8 mouse cellular contexts compared by ENCODE assay signal in genomic region chr13:67483625-67484423, GRCm38 (mm10). TPM values are rescaled to one million over a fixed set of nuclear protein-coding genes. Genes with fewer than 3 reads are reported as not detected.
DNase-seq lines count a peak whose midpoint lies in the region; ATAC-seq and TF ChIP-seq lines count a peak whose summit lies in the region.

TSS of gene Zfp874b (minus strand) at chr13:67484258.

- no peaks in the 10 kb centered on the region for H3K9me3 ChIP-seq in erythroblast, embryonic 14.5 days (ENCODE audit: control insufficient read depth, low read length)
- no peaks in the 10 kb centered on the region for H3K9me3 ChIP-seq in heart, embryonic 11.5 days (replicated peaks; ENCODE audit: control insufficient read depth, low read length)
- peaks cover 2% of the 10 kb centered on the region for H3K9me3 ChIP-seq in kidney, embryonic 16.5 days (ENCODE audit: low read length)

- TF ChIP-seq CTCF in C2C12 (IDR thresholded peaks at IDR 0.05; ENCODE audit: control insufficient read depth, insufficient read depth, insufficient read length) = no peak
- no peak for TF ChIP-seq CTCF in brain, embryonic 14.5 days (IDR thresholded peaks at IDR 0.05; ENCODE audit: borderline replicate concordance, extremely low read depth, insufficient read depth, insufficient read length)
- TF ChIP-seq CTCF in liver, adult 2 months (IDR thresholded peaks at IDR 0.05; ENCODE audit: low read depth, low read length) = no peak

- H3ac ChIP-seq in C2C12 (ENCODE audit: control insufficient read depth, insufficient read length, low read depth) (peak within 1 kb of the TSS; percentile 70), myocyte (ENCODE audit: control insufficient read depth, insufficient read length) (peak within 1 kb of the TSS; percentile 51)

- H3K4me2 ChIP-seq in heart, embryonic 11.5 days = peak within 1 kb of the TSS; percentile 80
- peak within 1 kb of the TSS; percentile 56 for H3K4me2 ChIP-seq in kidney, embryonic 16.5 days (replicated peaks; ENCODE audit: low read depth, low read length)
- peak within 1 kb of the TSS; percentile 93 for H3K4me2 ChIP-seq in myocyte (ENCODE audit: low read depth)

- no peaks in the 10 kb centered on the region for H3K79me3 ChIP-seq in C2C12 (ENCODE audit: low read depth)

- DNase-seq in brain, embryonic 14.5 days (ENCODE audit: low read depth) = peak; percentile 96
- DNase-seq in liver, adult 2 months (ENCODE audit: extremely low read depth, low read depth, low spot score) = peak; percentile 99
- peak; percentile 91 for DNase-seq in splenic B cell, adult 2 months (ENCODE audit: low read depth, low spot score)

- H3K79me2 ChIP-seq in C2C12 (ENCODE audit: control insufficient read depth, insufficient read depth) (no peaks in the 10 kb centered on the region), myocyte (ENCODE audit: control insufficient read depth, insufficient read depth) (no peaks in the 10 kb centered on the region)
- peaks cover 5% of the 10 kb centered on the region for H3K79me2 ChIP-seq in liver, adult 2 months (ENCODE audit: control insufficient read depth, insufficient read depth, low read length)

- H3K4me1 ChIP-seq in erythroblast, embryonic 14.5 days (ENCODE audit: control insufficient read depth) = peaks cover 24% of the 10 kb centered on the region
- 0 out of 2 replicates have a peak, but pooled peaks cover 4% of the 10 kb centered on the region for H3K4me1 ChIP-seq in heart, embryonic 11.5 days (ENCODE audit: control insufficient read depth, insufficient read depth, low read length)
- H3K4me1 ChIP-seq in kidney, embryonic 16.5 days (ENCODE audit: insufficient read depth, low read length) = peaks cover 6% of the 10 kb centered on the region; the same call in 1 of the 2 replicates
- peaks cover 5% of the 10 kb centered on the region; the same call in 1 of the 2 replicates for H3K4me1 ChIP-seq in liver, adult 2 months (ENCODE audit: control insufficient read depth, insufficient read depth, low read length)

- H3K27me3 ChIP-seq in C2C12 (ENCODE audit: control insufficient read depth, insufficient read depth, insufficient read length) (no peaks in the 10 kb centered on the region), myocyte (ENCODE audit: control insufficient read depth, insufficient read depth, insufficient read length) (no peaks in the 10 kb centered on the region)
- H3K27me3 ChIP-seq in erythroblast, embryonic 14.5 days (ENCODE audit: control insufficient read depth) = no peaks in the 10 kb centered on the region
- no peaks in the 10 kb centered on the region for H3K27me3 ChIP-seq in heart, embryonic 11.5 days (ENCODE audit: control insufficient read depth, insufficient read depth, low read length)
- H3K27me3 ChIP-seq in kidney, embryonic 16.5 days (ENCODE audit: insufficient read depth, low read length) = no peaks in the 10 kb centered on the region
- H3K27me3 ChIP-seq in liver, adult 2 months (ENCODE audit: control insufficient read depth, insufficient read depth, low read length) = no peaks in the 10 kb centered on the region
- H3K27me3 ChIP-seq in splenic B cell, adult 2 months (ENCODE audit: control insufficient read depth, insufficient read depth, low read length, poor library complexity, severe bottlenecking) = no peaks in the 10 kb centered on the region

- H3K36me3 ChIP-seq in C2C12 (ENCODE audit: control insufficient read depth, insufficient read depth) = no peaks in the 10 kb centered on the region
- H3K36me3 ChIP-seq in erythroblast, embryonic 14.5 days (ENCODE audit: control insufficient read depth) = peaks cover 5% of the 10 kb centered on the region
- H3K36me3 ChIP-seq in heart, embryonic 11.5 days (ENCODE audit: control insufficient read depth, insufficient read depth, low read length) = no peaks in the 10 kb centered on the region
- H3K36me3 ChIP-seq in kidney, embryonic 16.5 days (ENCODE audit: insufficient read depth, low read length) = peaks cover 14% of the 10 kb centered on the region
- peaks cover 10% of the 10 kb centered on the region; the same call in 1 of the 2 replicates for H3K36me3 ChIP-seq in liver, adult 2 months (ENCODE audit: control insufficient read depth, insufficient read depth, low read length)
- H3K36me3 ChIP-seq in myocyte (ENCODE audit: control insufficient read depth, insufficient read depth) = peaks cover 3% of the 10 kb centered on the region
- H3K36me3 ChIP-seq in splenic B cell, adult 2 months (ENCODE audit: control insufficient read depth, insufficient read depth, low read length, poor library complexity, severe bottlenecking) = peaks cover 5% of the 10 kb centered on the region; the same call in 1 of the 2 replicates

- ATAC-seq in heart, embryonic 11.5 days (replicated peaks; ENCODE audit: insufficient number of reproducible peaks, low FRiP score, low TSS enrichment) = peak; percentile 91
- peak; percentile 95 for ATAC-seq in kidney, embryonic 16.5 days (ENCODE audit: low FRiP score, low TSS enrichment)

- peak within 1 kb of the TSS; percentile 77 for H3K9ac ChIP-seq in heart, embryonic 11.5 days (ENCODE audit: low read depth, low read length)
- H3K9ac ChIP-seq in kidney, embryonic 16.5 days (replicated peaks; ENCODE audit: low read length) = peak within 1 kb of the TSS; percentile 69
- peak within 1 kb of the TSS; percentile 73 for H3K9ac ChIP-seq in liver, adult 2 months (ENCODE audit: low read depth, low read length)

- 3% methylated on average over 20 of the region's 20 CpGs for WGBS in heart, embryonic 11.5 days (ENCODE audit: insufficient replicate concordance)
- WGBS in kidney, embryonic 16.5 days = 3% methylated on average over 20 of the region's 20 CpGs
- WGBS in liver, adult 2 months = 1% methylated on average over 20 of the region's 20 CpGs

- no peak for TF ChIP-seq POLR2A in brain, embryonic 14.5 days (IDR thresholded peaks at IDR 0.05; ENCODE audit: borderline replicate concordance, extremely low read depth, insufficient read depth, insufficient read length, poor library complexity, severe bottlenecking)
- peak; percentile 47; the same call in 1 of the 2 replicates for TF ChIP-seq POLR2A in liver, adult 2 months (IDR thresholded peaks at IDR 0.05; ENCODE audit: extremely low read depth, insufficient read depth, low read length)
- TF ChIP-seq POLR2A in myocyte (IDR thresholded peaks at IDR 0.05; ENCODE audit: insufficient read length, low read depth) = peak; percentile 47

- no peak within 1 kb of the TSS for H3K27ac ChIP-seq in heart, embryonic 11.5 days (ENCODE audit: low read depth, low read length)
- H3K27ac ChIP-seq in kidney, embryonic 16.5 days (ENCODE audit: low read length) = peak within 1 kb of the TSS; percentile 46; the same call in 1 of the 2 replicates
- peak within 1 kb of the TSS; percentile 97 for H3K27ac ChIP-seq in liver, adult 2 months (replicated peaks; ENCODE audit: insufficient read depth, low read depth, low read length)

- H3K4me3 ChIP-seq in C2C12 (ENCODE audit: insufficient read depth, poor library complexity, severe bottlenecking) (peak within 1 kb of the TSS; percentile 46), myocyte (peak within 1 kb of the TSS; percentile 47)
- H3K4me3 ChIP-seq in erythroblast, embryonic 14.5 days (replicated peaks) = peak within 1 kb of the TSS; percentile 75
- H3K4me3 ChIP-seq in heart, embryonic 11.5 days (ENCODE audit: low read depth, low read length) = peak within 1 kb of the TSS; percentile 71
- peak within 1 kb of the TSS; percentile 74 for H3K4me3 ChIP-seq in kidney, embryonic 16.5 days (ENCODE audit: low read length)
- peak within 1 kb of the TSS; percentile 56 for H3K4me3 ChIP-seq in liver, adult 2 months (ENCODE audit: insufficient read depth, low read depth, low read length)

TF ChIP-seq in C2C12, 6 proteins besides CTCF, POLR2A, EP300 and RAD21:
- no peak for TF ChIP-seq USF1 (IDR thresholded peaks at IDR 0.05; ENCODE audit: low read depth)
- TF ChIP-seq MYOG (IDR thresholded peaks at IDR 0.05; ENCODE audit: control insufficient read depth, extremely low read depth, insufficient read length) = no peak
- TF ChIP-seq MAX (IDR thresholded peaks at IDR 0.05) = no peak
- TF ChIP-seq CEBPB (IDR thresholded peaks at IDR 0.05; ENCODE audit: low read depth) = no peak
- TF ChIP-seq MYOD1 (IDR thresholded peaks at IDR 0.05; ENCODE audit: control insufficient read depth, insufficient read length, low read depth) = no peak
- no peak for TF ChIP-seq FOSL1 (IDR thresholded peaks at IDR 0.05; ENCODE audit: insufficient read depth, low read length, poor library complexity, severe bottlenecking)

TF ChIP-seq in myocyte, 11 proteins besides CTCF, POLR2A, EP300 and RAD21:
- no peak for TF ChIP-seq MYOD1 (IDR thresholded peaks at IDR 0.05; ENCODE audit: control insufficient read depth in 1 of 3, insufficient read length in 2 of 3, low read depth in 2 of 3)
- TF ChIP-seq CEBPB (IDR thresholded peaks at IDR 0.05; ENCODE audit: insufficient read depth, poor library complexity, severe bottlenecking) = peak; percentile 29; the same call in 1 of the 2 replicates
TF ChIP-seq in myocyte: peak in this region for 1.

RNA-seq across cellular contexts. Expression of gene Zfp874b, which starts in this region (rescaled TPM):
- polyA plus RNA-seq in C2C12 (2012; fragmentation: generic; extraction: Trizol) = 1.4 TPM
- 2.9 and 3.3 TPM in 2 replicates for polyA plus RNA-seq in brain, embryonic 14.5 days (2012; rRNA removed)
- polyA plus RNA-seq in erythroblast, embryonic 14.5 days (2012) = 0.10 and 0.19 TPM in 2 replicates
- polyA plus RNA-seq in heart, embryonic 11.5 days (2014; fragmentation: Nextera tagmentation; extraction: Ambion mirVana) = 1.6 and 2.8 TPM in 2 replicates
- 2.6 and 3.4 TPM in 2 replicates for polyA plus RNA-seq in kidney, embryonic 16.5 days (2015; fragmentation: Nextera tagmentation; extraction: Ambion mirVana)
- 7.2 and 8.7 TPM in 2 replicates for total RNA-seq in liver, adult 2 months (2014; rRNA removed)
- polyA plus RNA-seq in liver, adult 2 months (2012; rRNA removed) = 1.7 and 2.7 TPM in 2 replicates
- 1.8 TPM for polyA plus RNA-seq in myocyte (2012; fragmentation: generic; extraction: Trizol)
